Mouse (Mus musculus): ENCODE results near the gene Aldoart2. TPM values are rescaled to one million over a fixed set of nuclear protein-coding genes. Genes with fewer than 3 reads are reported as not detected.

The Aldoart2 gene
- polyA plus RNA-seq, 1 experiment, result not detected

- WGBS, result 88% methylated on average over 9 of the region's 9 CpGs
- no peak overlapping the region for H3K27ac ChIP-seq (ENCODE audit: insufficient read depth, low read length)
- no peak for DNase-seq (ENCODE audit: low read depth in 1 of 2, low spot score in 2 of 2)
- no peaks in the 10 kb centered on the region for H3K36me3 ChIP-seq (ENCODE audit: control insufficient read depth, insufficient read depth, low read length)
- no peaks in the 10 kb centered on the region for H3K27me3 ChIP-seq (ENCODE audit: control insufficient read depth, insufficient read depth, low read length)
- H3K4me1 ChIP-seq (ENCODE audit: control insufficient read depth, insufficient read depth, insufficient read length), result no peaks in the 10 kb centered on the region; the same call in 1 of the 2 replicates
- H3K4me3 ChIP-seq (ENCODE audit: extremely low read depth, insufficient read depth, insufficient read length), result no peak overlapping the region
- TF ChIP-seq CTCF (IDR thresholded peaks at IDR 0.05; ENCODE audit: extremely low read depth, insufficient read depth, insufficient read length, insufficient replicate concordance) (no peak), POLR2A (IDR thresholded peaks at IDR 0.05; ENCODE audit: low read depth, low read length) (no peak)
Observed at GRCm38 (mm10) chr12:55564187-55564963, 664 bp upstream of the Aldoart2 start.

- no peaks in the 10 kb centered on the region for H3K27me3 ChIP-seq (ENCODE audit: control insufficient read depth, insufficient read depth, low read length)
- DNase-seq (ENCODE audit: low read depth in 1 of 2, low spot score in 2 of 2), result no peak
- WGBS, result 80% methylated on average over 9 of the region's 9 CpGs
- H3K36me3 ChIP-seq (ENCODE audit: control insufficient read depth, insufficient read depth, low read length), result no peaks in the 10 kb centered on the region
- H3K4me3 ChIP-seq (ENCODE audit: extremely low read depth, insufficient read depth, insufficient read length), result no peak overlapping the region
- H3K27ac ChIP-seq (ENCODE audit: insufficient read depth, low read length), result no peak overlapping the region
- TF ChIP-seq CTCF (IDR thresholded peaks at IDR 0.05; ENCODE audit: extremely low read depth, insufficient read depth, insufficient read length, insufficient replicate concordance) (no peak), POLR2A (IDR thresholded peaks at IDR 0.05; ENCODE audit: low read depth, low read length) (no peak)
- H3K4me1 ChIP-seq (ENCODE audit: control insufficient read depth, insufficient read depth, insufficient read length), result no peaks in the 10 kb centered on the region
Observed at GRCm38 (mm10) chr12:55565867-55566266, 828 bp downstream of the Aldoart2 start.

DNA sequence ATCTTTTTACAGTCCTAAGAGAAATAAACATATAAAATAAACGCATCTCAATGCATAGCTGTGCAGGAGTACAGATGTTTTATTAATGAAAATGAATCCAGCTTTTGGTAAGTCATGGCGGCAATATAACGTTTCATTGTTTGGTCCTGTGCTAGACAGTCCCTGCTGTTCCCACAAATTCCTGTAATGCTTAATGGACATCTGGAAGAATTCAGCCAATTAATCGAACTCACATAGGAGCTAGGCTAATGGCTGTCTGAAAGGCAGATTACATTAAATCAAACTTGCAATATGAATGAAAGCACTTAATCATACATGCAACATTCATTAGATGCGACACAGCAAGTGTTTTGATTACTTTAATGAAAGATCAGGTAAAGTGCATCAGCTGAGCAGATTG, 1.8 kb downstream of the Aldoart2 start:
- WGBS, result 87% methylated on average over 5 of the region's 5 CpGs
- no peaks in the 10 kb centered on the region for H3K36me3 ChIP-seq (ENCODE audit: control insufficient read depth, insufficient read depth, low read length)

DNA sequence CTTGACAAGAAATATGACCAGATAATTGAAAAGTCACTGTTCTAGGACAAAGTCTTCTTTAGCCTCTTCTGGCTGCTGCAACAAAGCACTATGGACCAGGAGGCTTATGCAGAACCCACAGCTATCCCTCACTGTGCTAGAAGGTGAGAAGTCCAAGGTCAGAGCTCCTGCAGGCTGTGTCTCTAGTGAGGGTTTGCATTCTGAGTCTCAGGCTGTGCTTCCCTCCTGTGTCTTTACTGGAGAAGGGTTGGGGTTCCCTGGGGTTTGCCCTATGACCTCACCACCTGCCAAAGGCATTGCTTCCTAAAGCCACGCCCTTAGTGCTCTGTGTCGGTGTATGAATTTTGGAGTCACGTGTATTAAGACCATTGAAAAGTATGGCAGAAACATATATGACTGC, 3.4 kb downstream of the Aldoart2 start:
- Histone ChIP-seq H3K4me3 (ENCODE audit: extremely low read depth, insufficient read depth, insufficient read length) (no peak overlapping the region), H3K4me1 (ENCODE audit: control insufficient read depth, insufficient read depth, insufficient read length) (no peaks in the 10 kb centered on the region), H3K27ac (ENCODE audit: insufficient read depth, low read length) (no peak overlapping the region), H3K36me3 (ENCODE audit: control insufficient read depth, insufficient read depth, low read length) (no peaks in the 10 kb centered on the region), H3K27me3 (ENCODE audit: control insufficient read depth, insufficient read depth, low read length) (no peaks in the 10 kb centered on the region)
- WGBS, result 86% methylated on average over 3 of the region's 3 CpGs
- DNase-seq (ENCODE audit: low read depth in 1 of 2, low spot score in 2 of 2), result no peak
- TF ChIP-seq POLR2A (IDR thresholded peaks at IDR 0.05; ENCODE audit: low read depth, low read length) (no peak), CTCF (IDR thresholded peaks at IDR 0.05; ENCODE audit: extremely low read depth, insufficient read depth, insufficient read length, insufficient replicate concordance) (no peak)

More for the DNA sequence above, 1.8 kb downstream of the Aldoart2 start:
- no peaks in the 10 kb centered on the region for H3K27me3 ChIP-seq (ENCODE audit: control insufficient read depth, insufficient read depth, low read length)
- no peaks in the 10 kb centered on the region for H3K4me1 ChIP-seq (ENCODE audit: control insufficient read depth, insufficient read depth, insufficient read length)
- no peak overlapping the region for H3K27ac ChIP-seq (ENCODE audit: insufficient read depth, low read length)
- DNase-seq (ENCODE audit: low read depth in 1 of 2, low spot score in 2 of 2), result no peak
- TF ChIP-seq CTCF (IDR thresholded peaks at IDR 0.05; ENCODE audit: extremely low read depth, insufficient read depth, insufficient read length, insufficient replicate concordance), result no peak
- TF ChIP-seq POLR2A (IDR thresholded peaks at IDR 0.05; ENCODE audit: low read depth, low read length), result no peak
- H3K4me3 ChIP-seq (ENCODE audit: extremely low read depth, insufficient read depth, insufficient read length), result no peak overlapping the region

- Histone ChIP-seq H3K4me3 (ENCODE audit: extremely low read depth, insufficient read depth, insufficient read length) (no peak overlapping the region), H3K27me3 (ENCODE audit: control insufficient read depth, insufficient read depth, low read length) (no peaks in the 10 kb centered on the region), H3K36me3 (ENCODE audit: control insufficient read depth, insufficient read depth, low read length) (no peaks in the 10 kb centered on the region), H3K27ac (ENCODE audit: insufficient read depth, low read length) (no peak overlapping the region), H3K4me1 (ENCODE audit: control insufficient read depth, insufficient read depth, insufficient read length) (no peaks in the 10 kb centered on the region)
- WGBS, result 9% methylated on average over 6 of the region's 6 CpGs
- DNase-seq (ENCODE audit: low read depth in 1 of 2, low spot score in 2 of 2), result no peak
- TF ChIP-seq POLR2A (IDR thresholded peaks at IDR 0.05; ENCODE audit: low read depth, low read length) (no peak), CTCF (IDR thresholded peaks at IDR 0.05; ENCODE audit: extremely low read depth, insufficient read depth, insufficient read length, insufficient replicate concordance) (no peak)
Observed at GRCm38 (mm10) chr12:55569676-55570075, 4.6 kb downstream of the Aldoart2 start.

DNA sequence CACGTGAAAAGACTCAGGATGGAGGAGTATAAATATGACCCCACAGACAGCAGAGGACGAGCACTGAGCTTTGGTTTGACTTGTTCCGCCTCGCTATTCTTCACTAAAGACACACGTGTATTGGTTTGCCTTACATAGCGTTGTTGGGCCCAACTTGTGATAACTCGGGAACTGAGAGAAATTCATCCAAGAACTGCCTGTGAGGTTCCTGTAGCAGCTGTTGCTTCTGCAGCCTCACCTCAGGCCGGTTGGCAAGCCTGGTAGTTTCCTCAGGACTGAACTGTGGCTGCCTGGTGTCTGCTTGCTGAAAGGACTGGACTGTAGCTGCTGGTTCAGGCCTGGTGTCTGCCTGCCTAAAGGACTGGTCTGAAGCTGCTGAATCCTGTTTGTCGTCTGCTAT, 5.6 kb downstream of the Aldoart2 start:
- H3K27ac ChIP-seq (ENCODE audit: insufficient read depth, low read length), result no peak overlapping the region
- no peak overlapping the region for H3K4me3 ChIP-seq (ENCODE audit: extremely low read depth, insufficient read depth, insufficient read length)

DNA sequence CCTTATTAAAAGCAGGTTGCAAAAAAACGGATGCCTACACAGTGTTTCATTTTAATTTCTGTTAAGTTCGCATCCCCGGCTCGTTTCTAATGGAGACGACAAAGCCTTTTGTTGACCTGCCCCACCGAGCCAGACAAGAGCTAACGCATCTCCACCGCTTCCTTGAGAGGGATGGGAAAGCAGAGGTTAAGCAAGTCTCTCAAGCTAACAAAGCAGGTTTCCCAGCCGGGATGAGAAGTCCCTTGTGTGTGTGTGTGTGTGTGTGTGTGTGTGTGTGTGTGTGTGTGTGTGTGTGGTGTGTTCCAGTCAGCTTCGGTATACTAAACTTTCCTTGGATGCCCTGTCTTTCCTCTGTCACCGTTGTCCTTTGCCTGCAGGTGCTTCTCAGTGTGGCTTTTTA, 6.1 kb downstream of the Aldoart2 start:
- no peaks in the 10 kb centered on the region; the same call in 1 of the 2 replicates for H3K27me3 ChIP-seq (ENCODE audit: control insufficient read depth, insufficient read depth, low read length)
- no peaks in the 10 kb centered on the region for H3K36me3 ChIP-seq (ENCODE audit: control insufficient read depth, insufficient read depth, low read length)
- no peak overlapping the region for H3K4me3 ChIP-seq (ENCODE audit: extremely low read depth, insufficient read depth, insufficient read length)
- TF ChIP-seq CTCF (IDR thresholded peaks at IDR 0.05; ENCODE audit: extremely low read depth, insufficient read depth, insufficient read length, insufficient replicate concordance) (no peak), POLR2A (IDR thresholded peaks at IDR 0.05; ENCODE audit: low read depth, low read length) (no peak)
- no peak overlapping the region for H3K27ac ChIP-seq (ENCODE audit: insufficient read depth, low read length)
- WGBS, result 88% methylated on average over 11 of the region's 11 CpGs
- H3K4me1 ChIP-seq (ENCODE audit: control insufficient read depth, insufficient read depth, insufficient read length), result no peaks in the 10 kb centered on the region
- no peak for DNase-seq (ENCODE audit: low read depth in 1 of 2, low spot score in 2 of 2)

More for the DNA sequence above, 5.6 kb downstream of the Aldoart2 start:
- H3K27me3 ChIP-seq (ENCODE audit: control insufficient read depth, insufficient read depth, low read length), result no peaks in the 10 kb centered on the region
- DNase-seq (ENCODE audit: low read depth in 1 of 2, low spot score in 2 of 2), result no peak
- no peaks in the 10 kb centered on the region for H3K36me3 ChIP-seq (ENCODE audit: control insufficient read depth, insufficient read depth, low read length)
- TF ChIP-seq POLR2A (IDR thresholded peaks at IDR 0.05; ENCODE audit: low read depth, low read length) (no peak), CTCF (IDR thresholded peaks at IDR 0.05; ENCODE audit: extremely low read depth, insufficient read depth, insufficient read length, insufficient replicate concordance) (no peak)
- WGBS, result 91% methylated on average over 9 of the region's 9 CpGs
- H3K4me1 ChIP-seq (ENCODE audit: control insufficient read depth, insufficient read depth, insufficient read length), result no peaks in the 10 kb centered on the region

All from spleen, adult 2 months (tissue).